Mouse (Mus musculus) B cell, adult 2 months (primary cell): ENCODE measurements around the gene Macrod1.

Source experiments
- DNase-seq, 2 experiments: peaks; one replicate each; pipeline ENCODE4 v3.0.0; 2022

Gene Macrod1

DNA sequence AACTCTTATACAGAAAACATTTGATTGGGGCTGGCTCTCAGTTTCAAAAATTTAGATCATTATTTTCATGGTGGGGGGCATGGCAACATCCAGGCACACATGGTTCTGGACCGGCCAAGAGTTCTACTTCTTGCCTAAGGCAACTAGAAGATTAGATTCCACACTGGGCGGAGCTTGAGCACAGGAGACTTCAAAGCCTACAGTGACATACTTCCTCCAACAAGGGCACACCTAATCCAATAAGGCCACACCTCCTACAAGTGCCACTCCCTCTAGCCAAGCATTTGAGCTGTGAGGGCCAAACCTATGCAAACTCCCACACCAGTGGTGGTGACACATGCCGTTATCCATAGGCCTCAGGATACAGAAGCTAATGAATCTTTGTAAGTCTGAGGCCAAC lies 189.4 kb downstream of the Macrod1 start:
- DNase-seq, result no peak
